Mouse (Mus musculus): Measurements from ENCODE around the gene Iqcj. TPM values are rescaled to one million over a fixed set of nuclear protein-coding genes. Genes with fewer than 3 reads are reported as not detected.

Iqcj gene
- polyA plus RNA-seq, 1 experiment: 0.23 TPM

- no peak for DNase-seq
- H3K27ac ChIP-seq (ENCODE audit: insufficient read depth, low read length): no peak overlapping the region
- H3K4me1 ChIP-seq (ENCODE audit: control insufficient read depth, insufficient read depth, low read length): no peaks in the 10 kb centered on the region
Observed at GRCm38 (mm10) chr3:67887251-67887650, 4.8 kb upstream of the Iqcj start.

GRCm38 (mm10) chr3:67892768-67893167 lies 748 bp downstream of the Iqcj start:
- Histone ChIP-seq H3K27me3 (ENCODE audit: control insufficient read depth, insufficient read depth, low read length) (no peaks in the 10 kb centered on the region), H3K4me3 (replicated peaks; ENCODE audit: insufficient read depth, low read depth, low read length) (no peak overlapping the region), H3K27ac (ENCODE audit: insufficient read depth, low read length) (no peak overlapping the region), H3K4me1 (ENCODE audit: control insufficient read depth, insufficient read depth, low read length) (no peaks in the 10 kb centered on the region)
- WGBS: 92% methylated on average over 10 of the region's 10 CpGs
- no peak for TF ChIP-seq CTCF (IDR thresholded peaks at IDR 0.05; ENCODE audit: borderline replicate concordance, insufficient read depth, low read depth, low read length)
- TF ChIP-seq POLR2A (IDR thresholded peaks at IDR 0.05; ENCODE audit: borderline replicate concordance, insufficient read depth, low read length): no peak
- DNase-seq: no peak

More at GRCm38 (mm10) chr3:67887251-67887650, 4.8 kb upstream of the Iqcj start:
- Histone ChIP-seq H3K4me3 (replicated peaks; ENCODE audit: insufficient read depth, low read depth, low read length) (no peak overlapping the region), H3K27me3 (ENCODE audit: control insufficient read depth, insufficient read depth, low read length) (no peaks in the 10 kb centered on the region)
- no peak for TF ChIP-seq POLR2A (IDR thresholded peaks at IDR 0.05; ENCODE audit: borderline replicate concordance, insufficient read depth, low read length)
- no peak for TF ChIP-seq CTCF (IDR thresholded peaks at IDR 0.05; ENCODE audit: borderline replicate concordance, insufficient read depth, low read depth, low read length)

- Histone ChIP-seq H3K27ac (ENCODE audit: insufficient read depth, low read length) (no peak overlapping the region), H3K4me3 (replicated peaks; ENCODE audit: insufficient read depth, low read depth, low read length) (no peak overlapping the region), H3K27me3 (ENCODE audit: control insufficient read depth, insufficient read depth, low read length) (no peaks in the 10 kb centered on the region), H3K4me1 (ENCODE audit: control insufficient read depth, insufficient read depth, low read length) (no peaks in the 10 kb centered on the region)
- 88% methylated on average over 4 of the region's 4 CpGs for WGBS
- TF ChIP-seq CTCF (IDR thresholded peaks at IDR 0.05; ENCODE audit: borderline replicate concordance, insufficient read depth, low read depth, low read length) (no peak), POLR2A (IDR thresholded peaks at IDR 0.05; ENCODE audit: borderline replicate concordance, insufficient read depth, low read length) (no peak)
- no peak for DNase-seq
Observed at GRCm38 (mm10) chr3:67902517-67902916, 10.5 kb downstream of the Iqcj start.

- no peak for DNase-seq
- H3K4me3 ChIP-seq (replicated peaks; ENCODE audit: insufficient read depth, low read depth, low read length): no peak overlapping the region
- 86% methylated on average over 2 of the region's 2 CpGs for WGBS
- H3K27ac ChIP-seq (ENCODE audit: insufficient read depth, low read length): no peak overlapping the region
- TF ChIP-seq POLR2A (IDR thresholded peaks at IDR 0.05; ENCODE audit: borderline replicate concordance, insufficient read depth, low read length) (no peak), CTCF (IDR thresholded peaks at IDR 0.05; ENCODE audit: borderline replicate concordance, insufficient read depth, low read depth, low read length) (no peak)
- H3K4me1 ChIP-seq (ENCODE audit: control insufficient read depth, insufficient read depth, low read length): no peaks in the 10 kb centered on the region
- H3K27me3 ChIP-seq (ENCODE audit: control insufficient read depth, insufficient read depth, low read length): no peaks in the 10 kb centered on the region
Observed at GRCm38 (mm10) chr3:67908586-67908985, 16.6 kb downstream of the Iqcj start.

- Histone ChIP-seq H3K4me1 (ENCODE audit: control insufficient read depth, insufficient read depth, low read length) (no peaks in the 10 kb centered on the region), H3K27me3 (ENCODE audit: control insufficient read depth, insufficient read depth, low read length) (no peaks in the 10 kb centered on the region), H3K27ac (ENCODE audit: insufficient read depth, low read length) (no peak overlapping the region), H3K4me3 (replicated peaks; ENCODE audit: insufficient read depth, low read depth, low read length) (no peak overlapping the region)
- no peak for DNase-seq
- WGBS: 79% methylated on average over 3 of the region's 3 CpGs
- TF ChIP-seq CTCF (IDR thresholded peaks at IDR 0.05; ENCODE audit: borderline replicate concordance, insufficient read depth, low read depth, low read length): no peak
- TF ChIP-seq POLR2A (IDR thresholded peaks at IDR 0.05; ENCODE audit: borderline replicate concordance, insufficient read depth, low read length): no peak
Observed at GRCm38 (mm10) chr3:67918098-67918497, 26.1 kb downstream of the Iqcj start.

- Histone ChIP-seq H3K4me3 (replicated peaks; ENCODE audit: insufficient read depth, low read depth, low read length) (no peak overlapping the region), H3K27me3 (ENCODE audit: control insufficient read depth, insufficient read depth, low read length) (no peaks in the 10 kb centered on the region), H3K4me1 (ENCODE audit: control insufficient read depth, insufficient read depth, low read length) (no peaks in the 10 kb centered on the region), H3K27ac (ENCODE audit: insufficient read depth, low read length) (no peak overlapping the region)
- 77% methylated on average over 8 of the region's 8 CpGs for WGBS
- TF ChIP-seq CTCF (IDR thresholded peaks at IDR 0.05; ENCODE audit: borderline replicate concordance, insufficient read depth, low read depth, low read length) (no peak), POLR2A (IDR thresholded peaks at IDR 0.05; ENCODE audit: borderline replicate concordance, insufficient read depth, low read length) (no peak)
- DNase-seq: no peak
Observed at GRCm38 (mm10) chr3:67918634-67919259, 26.7 kb downstream of the Iqcj start.

- Histone ChIP-seq H3K4me3 (replicated peaks; ENCODE audit: insufficient read depth, low read depth, low read length) (no peak overlapping the region), H3K4me1 (ENCODE audit: control insufficient read depth, insufficient read depth, low read length) (no peaks in the 10 kb centered on the region), H3K27ac (ENCODE audit: insufficient read depth, low read length) (no peak overlapping the region), H3K27me3 (ENCODE audit: control insufficient read depth, insufficient read depth, low read length) (no peaks in the 10 kb centered on the region)
- DNase-seq: no peak
- TF ChIP-seq CTCF (IDR thresholded peaks at IDR 0.05; ENCODE audit: borderline replicate concordance, insufficient read depth, low read depth, low read length): no peak
- no peak for TF ChIP-seq POLR2A (IDR thresholded peaks at IDR 0.05; ENCODE audit: borderline replicate concordance, insufficient read depth, low read length)
- 80% methylated on average over 4 of the region's 4 CpGs for WGBS
Observed at GRCm38 (mm10) chr3:67923095-67923494, 31.1 kb downstream of the Iqcj start.

GRCm38 (mm10) chr3:67925453-67925852 lies 33.4 kb downstream of the Iqcj start:
- 75% methylated on average over 2 of the region's 2 CpGs for WGBS
- no peak overlapping the region for H3K4me3 ChIP-seq (replicated peaks; ENCODE audit: insufficient read depth, low read depth, low read length)
- H3K27ac ChIP-seq (ENCODE audit: insufficient read depth, low read length): no peak overlapping the region
- DNase-seq: no peak
- no peak for TF ChIP-seq POLR2A (IDR thresholded peaks at IDR 0.05; ENCODE audit: borderline replicate concordance, insufficient read depth, low read length)
- no peak for TF ChIP-seq CTCF (IDR thresholded peaks at IDR 0.05; ENCODE audit: borderline replicate concordance, insufficient read depth, low read depth, low read length)
- no peaks in the 10 kb centered on the region for H3K27me3 ChIP-seq (ENCODE audit: control insufficient read depth, insufficient read depth, low read length)
- no peaks in the 10 kb centered on the region for H3K4me1 ChIP-seq (ENCODE audit: control insufficient read depth, insufficient read depth, low read length)

All from cerebellum, adult 2 months (tissue).